Mouse (Mus musculus): ENCODE results near the gene Spag7. TPM values are rescaled to one million over a fixed set of nuclear protein-coding genes. Genes with fewer than 3 reads are reported as not detected.

Spag7 gene
- polyA plus RNA-seq (2014; fragmentation: Nextera tagmentation; extraction: Ambion mirVana), result 156 and 173 TPM in 2 replicates

DNA sequence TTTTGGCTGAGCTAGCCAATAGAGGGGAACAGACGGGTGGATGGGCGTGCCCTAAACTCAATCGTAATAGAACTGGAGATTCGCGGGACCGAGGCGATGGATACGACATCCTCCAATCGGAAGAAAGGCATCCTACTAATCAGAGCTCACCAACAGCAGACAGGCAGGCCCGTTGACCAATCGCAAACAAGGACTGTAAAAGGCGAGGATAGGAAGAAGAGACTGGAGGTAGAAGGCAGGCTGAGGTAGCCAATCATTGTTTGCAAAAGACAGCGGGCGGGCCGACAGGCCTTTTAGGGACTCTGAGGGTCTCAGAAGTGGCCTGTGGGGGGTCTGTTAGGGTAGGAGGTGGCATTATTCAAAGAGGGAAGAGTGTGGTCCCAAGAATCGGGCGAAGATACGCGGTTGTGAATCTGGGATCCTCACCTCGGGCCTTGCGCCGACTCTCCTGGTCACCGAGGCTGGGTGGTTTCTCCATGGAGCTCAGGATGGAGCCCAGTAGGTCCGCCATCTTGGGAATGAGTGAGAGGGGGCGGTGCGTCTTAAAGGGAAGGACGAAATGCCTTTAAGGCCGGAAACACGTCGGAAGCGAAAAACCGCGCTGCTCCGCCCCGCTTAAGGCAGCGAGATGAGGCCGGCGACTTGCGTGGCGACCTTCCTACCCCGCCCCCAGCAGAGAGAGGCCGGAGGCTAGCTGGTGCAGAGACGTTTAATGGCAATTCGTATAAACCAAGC, at the start of gene Spag7:
Gene Spag7 (minus strand): TSS at position 646 of the 735 bp plus-strand sequence.
- DNase-seq (ENCODE audit: low spot score) (peak; percentile 95), ATAC-seq (ENCODE audit: insufficient number of reproducible peaks, low FRiP score, low TSS enrichment, low read depth) (peak; percentile 96)
- WGBS, result under 1% methylated on average over 44 of the region's 44 CpGs

DNA sequence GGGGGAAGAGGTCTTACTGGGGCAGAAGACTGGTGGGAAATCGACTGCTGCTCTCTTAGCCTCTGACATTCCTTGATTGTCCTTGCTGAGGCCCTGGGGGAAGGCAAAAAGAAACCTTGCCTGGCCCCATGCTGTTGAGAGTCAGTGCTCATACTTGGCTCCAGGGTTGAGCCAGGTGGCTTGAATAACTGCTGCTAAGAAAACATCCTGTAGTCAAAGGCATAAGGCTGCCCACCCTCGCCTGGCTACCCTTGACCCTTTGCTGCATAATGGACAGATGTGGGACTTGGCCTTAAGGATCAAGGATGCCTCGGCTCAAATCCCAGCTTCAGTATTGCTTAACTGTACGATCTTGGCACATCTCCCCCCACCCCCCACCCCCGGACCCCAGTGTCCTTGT, 49.3 kb upstream of the Spag7 start:
- no peak overlapping the region for H3K4me3 ChIP-seq (ENCODE audit: low read depth, low read length)
- no peak overlapping the region for H3K9ac ChIP-seq (ENCODE audit: low read length)
- no peak overlapping the region for H3K27ac ChIP-seq (replicated peaks; ENCODE audit: low read depth, low read length)
- no peaks in the 10 kb centered on the region for H3K27me3 ChIP-seq (ENCODE audit: control insufficient read depth, insufficient read depth, low read length)
- WGBS, result 87% methylated on average over 5 of the region's 5 CpGs
- H3K36me3 ChIP-seq (ENCODE audit: control insufficient read depth, insufficient read depth, low read length), result 0 out of 2 replicates have a peak, but pooled peaks cover 4% of the 10 kb centered on the region
- no peaks in the 10 kb centered on the region for H3K4me1 ChIP-seq (ENCODE audit: control insufficient read depth, insufficient read depth, low read length)
- no peak for DNase-seq (ENCODE audit: low spot score)
- H3K9me3 ChIP-seq (ENCODE audit: control insufficient read depth, low read length), result no peaks in the 10 kb centered on the region
- H3K4me2 ChIP-seq (ENCODE audit: low read depth, severe bottlenecking), result no peak overlapping the region
- ATAC-seq (ENCODE audit: insufficient number of reproducible peaks, low FRiP score, low TSS enrichment, low read depth), result no peak

More for the DNA sequence above, at the start of gene Spag7:
- Histone ChIP-seq H3K4me2 (ENCODE audit: low read depth, severe bottlenecking) (peak within 1 kb of the TSS; percentile 89), H3K9me3 (ENCODE audit: control insufficient read depth, low read length) (no peaks in the 10 kb centered on the region), H3K9ac (ENCODE audit: low read length) (peak within 1 kb of the TSS; percentile 69), H3K36me3 (ENCODE audit: control insufficient read depth, insufficient read depth, low read length) (peaks cover 13% of the 10 kb centered on the region), H3K4me1 (ENCODE audit: control insufficient read depth, insufficient read depth, low read length) (peaks cover 15% of the 10 kb centered on the region), H3K27ac (replicated peaks; ENCODE audit: low read depth, low read length) (peak within 1 kb of the TSS; percentile 89), H3K4me3 (ENCODE audit: low read depth, low read length) (peak within 1 kb of the TSS; percentile 57), H3K27me3 (ENCODE audit: control insufficient read depth, insufficient read depth, low read length) (no peaks in the 10 kb centered on the region)

DNA sequence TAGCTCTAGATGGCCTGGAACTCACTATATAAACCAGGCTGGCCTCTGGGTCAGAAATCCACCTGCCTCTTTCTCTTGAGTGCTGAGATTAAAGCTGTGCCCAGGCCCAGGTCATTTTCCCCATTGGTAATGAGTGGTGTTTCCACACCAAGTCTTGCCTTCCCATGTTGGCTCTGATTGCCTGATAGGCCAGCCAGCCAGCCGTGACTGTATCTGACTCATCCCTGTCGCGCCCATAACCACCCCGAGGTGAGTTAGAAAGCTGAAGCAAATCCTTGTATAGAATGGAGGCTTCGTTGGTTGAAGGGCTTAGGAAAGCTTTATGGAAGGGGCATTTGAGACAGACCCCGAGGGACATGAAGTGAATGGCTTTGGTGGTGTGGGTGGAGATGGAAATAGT, 46.6 kb upstream of the Spag7 start:
- DNase-seq (ENCODE audit: low spot score) (no peak), ATAC-seq (ENCODE audit: insufficient number of reproducible peaks, low FRiP score, low TSS enrichment, low read depth) (no peak)
- no peak overlapping the region for H3K27ac ChIP-seq (replicated peaks; ENCODE audit: low read depth, low read length)
- no peaks in the 10 kb centered on the region for H3K27me3 ChIP-seq (ENCODE audit: control insufficient read depth, insufficient read depth, low read length)
- H3K4me1 ChIP-seq (ENCODE audit: control insufficient read depth, insufficient read depth, low read length), result no peaks in the 10 kb centered on the region
- H3K4me3 ChIP-seq (ENCODE audit: low read depth, low read length), result no peak overlapping the region
- no peak overlapping the region for H3K9ac ChIP-seq (ENCODE audit: low read length)
- 94% methylated on average over 6 of the region's 6 CpGs for WGBS
- H3K9me3 ChIP-seq (ENCODE audit: control insufficient read depth, low read length), result no peaks in the 10 kb centered on the region
- H3K4me2 ChIP-seq (ENCODE audit: low read depth, severe bottlenecking), result no peak overlapping the region
- H3K36me3 ChIP-seq (ENCODE audit: control insufficient read depth, insufficient read depth, low read length), result 0 out of 2 replicates have a peak, but pooled peaks cover 4% of the 10 kb centered on the region

DNA sequence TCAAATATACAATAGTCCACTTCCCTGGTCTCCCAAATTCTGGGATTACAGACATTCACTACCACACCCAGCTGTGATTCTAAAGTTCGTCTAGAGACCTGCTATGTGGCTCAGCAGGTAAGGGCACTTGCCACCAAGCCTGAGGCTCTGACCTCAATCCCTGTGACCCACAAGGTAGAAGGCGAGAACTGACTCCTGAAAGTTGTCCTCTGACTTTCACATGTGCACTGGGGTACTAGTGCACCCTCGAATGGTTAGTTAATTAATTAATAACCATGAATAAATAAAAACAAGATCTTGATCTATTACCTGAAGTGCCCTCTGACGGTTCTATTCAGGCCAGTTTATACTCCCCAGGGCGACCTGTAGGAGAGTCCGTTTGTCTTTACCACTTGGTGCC, 44.0 kb upstream of the Spag7 start:
- Histone ChIP-seq H3K27me3 (ENCODE audit: control insufficient read depth, insufficient read depth, low read length) (no peaks in the 10 kb centered on the region), H3K9me3 (ENCODE audit: control insufficient read depth, low read length) (no peaks in the 10 kb centered on the region), H3K9ac (ENCODE audit: low read length) (no peak overlapping the region), H3K4me3 (ENCODE audit: low read depth, low read length) (no peak overlapping the region), H3K4me1 (ENCODE audit: control insufficient read depth, insufficient read depth, low read length) (no peaks in the 10 kb centered on the region), H3K4me2 (ENCODE audit: low read depth, severe bottlenecking) (no peak overlapping the region), H3K27ac (replicated peaks; ENCODE audit: low read depth, low read length) (no peak overlapping the region), H3K36me3 (ENCODE audit: control insufficient read depth, insufficient read depth, low read length) (peaks cover 3% of the 10 kb centered on the region; the same call in 1 of the 2 replicates)
- DNase-seq (ENCODE audit: low spot score) (no peak), ATAC-seq (ENCODE audit: insufficient number of reproducible peaks, low FRiP score, low TSS enrichment, low read depth) (no peak)
- 88% methylated on average over 6 of the region's 6 CpGs for WGBS

DNA sequence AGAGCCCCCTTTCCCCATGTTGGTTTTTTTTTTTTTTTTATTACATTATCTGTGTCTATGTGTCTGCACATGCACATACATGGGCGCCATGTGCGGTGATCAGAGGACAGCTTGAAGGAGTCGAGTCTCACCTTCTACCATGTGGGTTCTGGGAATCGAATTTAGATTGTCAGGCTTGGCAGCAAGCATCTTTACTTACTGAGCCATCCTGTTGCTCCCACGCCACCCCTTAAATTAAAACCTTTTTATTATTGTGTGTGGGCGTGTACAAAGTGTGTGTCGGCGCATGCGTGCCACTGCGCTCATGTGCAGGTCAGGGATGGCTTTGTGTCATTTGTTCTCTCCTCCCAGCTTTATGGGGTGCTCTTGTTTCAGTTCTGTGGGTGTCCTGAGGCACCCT, 41.8 kb upstream of the Spag7 start:
- Histone ChIP-seq H3K9me3 (ENCODE audit: control insufficient read depth, low read length) (no peaks in the 10 kb centered on the region), H3K27ac (replicated peaks; ENCODE audit: low read depth, low read length) (no peak overlapping the region), H3K36me3 (ENCODE audit: control insufficient read depth, insufficient read depth, low read length) (peaks cover 5% of the 10 kb centered on the region; the same call in 1 of the 2 replicates), H3K27me3 (ENCODE audit: control insufficient read depth, insufficient read depth, low read length) (no peaks in the 10 kb centered on the region), H3K4me2 (ENCODE audit: low read depth, severe bottlenecking) (no peak overlapping the region), H3K4me1 (ENCODE audit: control insufficient read depth, insufficient read depth, low read length) (no peaks in the 10 kb centered on the region), H3K4me3 (ENCODE audit: low read depth, low read length) (no peak overlapping the region), H3K9ac (ENCODE audit: low read length) (no peak overlapping the region)
- DNase-seq (ENCODE audit: low spot score), result no peak
- 94% methylated on average over 10 of the region's 10 CpGs for WGBS
- ATAC-seq (ENCODE audit: insufficient number of reproducible peaks, low FRiP score, low TSS enrichment, low read depth), result no peak

DNA sequence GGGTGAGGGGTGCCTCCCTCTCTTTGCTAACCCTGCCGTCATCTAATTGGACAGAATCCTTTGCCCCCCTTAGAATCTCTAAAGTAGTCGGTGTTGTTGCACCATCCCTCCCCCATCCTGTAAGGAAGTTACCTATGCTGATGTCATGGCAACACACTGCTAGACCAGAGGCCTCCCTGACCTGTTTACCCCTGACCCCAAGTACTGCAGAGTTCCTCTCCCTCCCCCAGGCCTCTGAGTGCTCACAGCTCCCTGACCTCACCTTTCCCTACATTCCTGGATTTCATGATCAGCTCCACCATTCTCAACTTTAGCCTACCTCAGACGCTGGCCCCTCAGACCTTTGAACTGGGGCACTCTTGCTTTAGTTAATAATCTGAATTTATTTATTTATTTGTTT, 36.9 kb upstream of the Spag7 start:
- 83% methylated on average over 3 of the region's 3 CpGs for WGBS
- H3K9me3 ChIP-seq (ENCODE audit: control insufficient read depth, low read length), result no peaks in the 10 kb centered on the region
- no peak for DNase-seq (ENCODE audit: low spot score)

DNA sequence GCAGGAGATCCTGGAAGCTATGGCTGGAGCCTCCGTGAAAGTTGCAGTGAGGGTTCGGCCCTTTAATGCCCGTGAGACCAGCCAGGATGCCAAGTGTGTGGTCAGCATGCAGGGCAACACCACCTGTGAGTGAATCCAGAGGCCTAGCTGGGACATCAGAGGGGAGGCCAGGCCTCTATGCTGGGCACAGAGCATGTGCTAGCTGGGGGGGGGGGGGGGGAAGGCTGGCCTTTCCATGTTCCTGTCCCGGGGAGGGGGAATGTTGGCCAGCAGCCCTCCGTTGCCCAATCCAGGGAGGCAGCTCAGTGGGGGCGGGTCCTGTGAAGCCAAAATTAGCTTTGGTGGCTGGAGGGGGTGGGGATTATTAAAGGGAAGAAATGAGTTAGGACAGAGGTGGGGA, 33.6 kb upstream of the Spag7 start:
- H3K9me3 ChIP-seq (ENCODE audit: control insufficient read depth, low read length), result no peaks in the 10 kb centered on the region
- H3K36me3 ChIP-seq (ENCODE audit: control insufficient read depth, insufficient read depth, low read length), result peaks cover 9% of the 10 kb centered on the region; the same call in 1 of the 2 replicates
- ATAC-seq (ENCODE audit: insufficient number of reproducible peaks, low FRiP score, low TSS enrichment, low read depth) (no peak), DNase-seq (ENCODE audit: low spot score) (no peak)
- H3K4me3 ChIP-seq (ENCODE audit: low read depth, low read length), result no peak overlapping the region
- no peak overlapping the region for H3K27ac ChIP-seq (replicated peaks; ENCODE audit: low read depth, low read length)
- H3K9ac ChIP-seq (ENCODE audit: low read length), result peak overlapping the region; percentile 27; the same call in 1 of the 2 replicates
- H3K4me2 ChIP-seq (ENCODE audit: low read depth, severe bottlenecking), result no peak overlapping the region
- no peaks in the 10 kb centered on the region for H3K27me3 ChIP-seq (ENCODE audit: control insufficient read depth, insufficient read depth, low read length)
- WGBS, result 74% methylated on average over 6 of the region's 6 CpGs
- peaks cover 5% of the 10 kb centered on the region for H3K4me1 ChIP-seq (ENCODE audit: control insufficient read depth, insufficient read depth, low read length)

More for the DNA sequence above, 36.9 kb upstream of the Spag7 start:
- no peak overlapping the region for H3K27ac ChIP-seq (replicated peaks; ENCODE audit: low read depth, low read length)
- peaks cover 12% of the 10 kb centered on the region; the same call in 1 of the 2 replicates for H3K36me3 ChIP-seq (ENCODE audit: control insufficient read depth, insufficient read depth, low read length)
- no peak for ATAC-seq (ENCODE audit: insufficient number of reproducible peaks, low FRiP score, low TSS enrichment, low read depth)
- peaks cover 5% of the 10 kb centered on the region for H3K4me1 ChIP-seq (ENCODE audit: control insufficient read depth, insufficient read depth, low read length)
- H3K4me3 ChIP-seq (ENCODE audit: low read depth, low read length), result no peak overlapping the region
- H3K4me2 ChIP-seq (ENCODE audit: low read depth, severe bottlenecking), result no peak overlapping the region
- H3K9ac ChIP-seq (ENCODE audit: low read length), result no peak overlapping the region
- no peaks in the 10 kb centered on the region for H3K27me3 ChIP-seq (ENCODE audit: control insufficient read depth, insufficient read depth, low read length)

DNA sequence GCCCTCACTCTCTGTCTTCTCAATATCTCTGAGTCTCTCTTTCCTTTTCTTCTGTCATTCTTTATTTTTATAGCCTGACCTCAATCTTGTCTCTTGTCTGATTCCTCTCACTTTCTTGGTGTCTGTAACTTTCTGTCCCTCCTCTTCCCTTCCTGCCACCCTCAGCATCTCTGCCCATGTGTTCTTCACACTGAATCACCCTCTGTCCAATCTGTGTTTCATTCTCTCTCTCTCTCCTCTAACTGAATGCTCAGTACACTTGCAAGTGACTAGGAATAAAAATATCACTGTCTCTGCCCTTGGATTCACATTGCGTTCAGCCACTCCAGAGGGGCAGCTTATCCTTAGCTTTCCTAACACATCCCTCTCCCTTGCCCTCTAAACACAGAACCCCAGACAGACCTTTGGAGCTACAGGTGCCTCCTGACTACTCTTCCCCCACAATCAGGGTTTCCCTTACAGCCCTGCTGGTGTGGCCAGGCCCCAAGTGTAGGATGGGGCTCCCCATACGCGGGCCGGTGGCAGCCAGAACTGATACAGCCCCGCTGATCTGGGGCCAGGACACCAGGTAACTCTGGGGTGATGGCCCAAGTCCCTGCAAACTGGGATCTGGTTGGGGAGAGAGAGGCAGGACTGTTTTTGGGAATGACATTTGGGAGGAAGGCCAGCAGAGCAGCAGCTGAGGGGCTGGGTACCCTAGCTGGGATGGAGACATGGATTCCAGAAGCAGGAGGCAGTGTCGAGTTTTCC, 32.9 kb upstream of the Spag7 start:
- Histone ChIP-seq H3K27ac (replicated peaks; ENCODE audit: low read depth, low read length) (no peak overlapping the region), H3K27me3 (ENCODE audit: control insufficient read depth, insufficient read depth, low read length) (no peaks in the 10 kb centered on the region), H3K4me1 (ENCODE audit: control insufficient read depth, insufficient read depth, low read length) (peaks cover 5% of the 10 kb centered on the region), H3K4me3 (ENCODE audit: low read depth, low read length) (no peak overlapping the region; the same call in 1 of the 2 replicates), H3K9me3 (ENCODE audit: control insufficient read depth, low read length) (no peaks in the 10 kb centered on the region), H3K9ac (ENCODE audit: low read length) (peak overlapping the region; percentile 27; the same call in 1 of the 2 replicates), H3K36me3 (ENCODE audit: control insufficient read depth, insufficient read depth, low read length) (peaks cover 9% of the 10 kb centered on the region; the same call in 1 of the 2 replicates), H3K4me2 (ENCODE audit: low read depth, severe bottlenecking) (peak overlapping the region; percentile 79)
- WGBS, result 83% methylated on average over 6 of the region's 6 CpGs
- no peak for DNase-seq (ENCODE audit: low spot score)
- ATAC-seq (ENCODE audit: insufficient number of reproducible peaks, low FRiP score, low TSS enrichment, low read depth), result no peak

All from limb, embryonic 11.5 days (tissue).